Mouse (Mus musculus): ENCODE measurements at regions not wholly inside any gene's neighbourhood (a gene's known extent, or its start where the extent isn't known, plus 50 kb on each side); places are given as distances from the start of the nearest gene placed in this dataset.

GRCm38 (mm10) chr19:26974576-26975204 lies 89.0 kb downstream of the Gm815 start:
- no peak for ATAC-seq
- Histone ChIP-seq H3K36me3 (ENCODE audit: control insufficient read depth, insufficient read depth, low read length) (no peaks in the 10 kb centered on the region), H3K27ac (ENCODE audit: low read depth, low read length) (no peak overlapping the region), H3K4me3 (ENCODE audit: low read length) (no peak overlapping the region), H3K4me2 (ENCODE audit: low read length) (no peak overlapping the region), H3K4me1 (ENCODE audit: control insufficient read depth, insufficient read depth, low read depth, low read length) (peaks cover 6% of the 10 kb centered on the region), H3K27me3 (replicated peaks; ENCODE audit: control insufficient read depth, insufficient read depth, low read length) (no peaks in the 10 kb centered on the region), H3K9ac (ENCODE audit: low read depth, low read length) (no peak overlapping the region), H3K9me3 (ENCODE audit: control insufficient read depth, low read length) (no peaks in the 10 kb centered on the region)
- 90% methylated on average over 3 of the region's 3 CpGs for WGBS

DNA sequence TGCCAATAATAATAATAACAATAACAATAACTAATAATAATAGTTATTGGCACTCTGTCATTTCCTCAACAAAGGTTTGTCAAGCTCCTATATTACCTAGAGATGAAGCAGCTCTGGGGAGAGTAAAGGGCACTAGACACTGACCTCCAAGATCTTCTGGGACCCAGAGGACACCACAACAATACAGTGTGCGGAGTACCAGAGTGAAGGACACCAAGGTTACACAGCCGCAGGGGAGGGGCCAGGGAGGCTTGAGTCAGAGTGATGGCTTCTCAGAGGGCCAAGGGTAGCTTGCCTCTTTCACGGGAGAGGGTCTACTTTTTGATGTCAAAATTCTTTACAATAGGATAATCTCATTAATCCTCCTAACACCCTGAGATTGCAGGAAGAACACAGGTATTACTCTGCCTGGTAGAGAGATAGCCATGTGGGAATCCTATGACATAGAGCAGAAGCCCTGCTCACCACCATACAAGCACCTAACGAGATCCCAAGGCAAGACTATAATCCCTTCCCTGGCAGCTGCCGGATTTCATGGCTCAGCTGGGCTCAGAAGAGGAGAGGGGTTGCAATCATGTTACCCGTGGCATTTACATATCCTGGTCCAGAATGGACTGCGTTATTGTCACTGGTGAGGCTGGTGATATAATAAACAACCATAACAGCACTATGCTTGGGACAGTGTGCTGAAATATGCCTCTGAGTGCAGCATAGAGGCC lies 91.1 kb downstream of the Gm815 start:
- no peak overlapping the region for H3K9ac ChIP-seq (ENCODE audit: low read depth, low read length)
- no peak overlapping the region for H3K4me2 ChIP-seq (ENCODE audit: low read length)
- H3K4me1 ChIP-seq (ENCODE audit: control insufficient read depth, insufficient read depth, low read depth, low read length) = peaks cover 6% of the 10 kb centered on the region
- 47% methylated on average over 7 of the region's 7 CpGs for WGBS
- H3K27ac ChIP-seq (ENCODE audit: low read depth, low read length) = no peak overlapping the region
- no peaks in the 10 kb centered on the region for H3K9me3 ChIP-seq (ENCODE audit: control insufficient read depth, low read length)
- H3K4me3 ChIP-seq (ENCODE audit: low read length) = no peak overlapping the region
- H3K27me3 ChIP-seq (replicated peaks; ENCODE audit: control insufficient read depth, insufficient read depth, low read length) = no peaks in the 10 kb centered on the region
- ATAC-seq = no peak
- no peaks in the 10 kb centered on the region for H3K36me3 ChIP-seq (ENCODE audit: control insufficient read depth, insufficient read depth, low read length)

- Histone ChIP-seq H3K4me3 (ENCODE audit: low read length) (no peak overlapping the region), H3K9me3 (ENCODE audit: control insufficient read depth, low read length) (no peaks in the 10 kb centered on the region), H3K27me3 (replicated peaks; ENCODE audit: control insufficient read depth, insufficient read depth, low read length) (no peaks in the 10 kb centered on the region), H3K9ac (ENCODE audit: low read depth, low read length) (no peak overlapping the region), H3K27ac (ENCODE audit: low read depth, low read length) (no peak overlapping the region), H3K4me1 (ENCODE audit: control insufficient read depth, insufficient read depth, low read depth, low read length) (peaks cover 6% of the 10 kb centered on the region), H3K36me3 (ENCODE audit: control insufficient read depth, insufficient read depth, low read length) (no peaks in the 10 kb centered on the region), H3K4me2 (ENCODE audit: low read length) (peak overlapping the region; percentile 13; the same call in 1 of the 2 replicates)
- peak; percentile 81 for ATAC-seq
- WGBS = 19% methylated on average over 14 of the region's 14 CpGs
These were observed 92.4 kb downstream of the Gm815 start for GRCm38 (mm10) chr19:26977887-26978639.

DNA sequence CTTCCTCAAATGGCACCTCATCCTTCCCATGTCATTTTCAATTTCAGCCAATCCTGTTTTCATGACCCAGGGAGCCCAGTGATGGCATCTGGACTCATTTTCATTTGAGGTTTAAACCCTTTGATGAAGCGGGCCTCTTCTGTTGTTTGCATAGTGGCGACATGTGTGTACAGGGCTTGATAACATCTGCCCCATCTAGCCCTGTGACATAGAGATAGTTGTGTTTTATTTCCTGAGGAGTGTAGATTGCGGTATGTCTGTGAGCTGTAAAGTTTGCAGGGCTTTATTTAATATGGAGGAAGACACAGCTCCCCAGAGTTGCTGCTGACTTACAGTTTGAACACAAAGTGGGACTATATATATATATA lies 92.9 kb downstream of the Gm815 start:
- Histone ChIP-seq H3K4me3 (ENCODE audit: low read length) (no peak overlapping the region), H3K9me3 (ENCODE audit: control insufficient read depth, low read length) (no peaks in the 10 kb centered on the region), H3K9ac (ENCODE audit: low read depth, low read length) (no peak overlapping the region), H3K4me2 (ENCODE audit: low read length) (no peak overlapping the region), H3K27me3 (replicated peaks; ENCODE audit: control insufficient read depth, insufficient read depth, low read length) (no peaks in the 10 kb centered on the region), H3K4me1 (ENCODE audit: control insufficient read depth, insufficient read depth, low read depth, low read length) (peaks cover 6% of the 10 kb centered on the region), H3K36me3 (ENCODE audit: control insufficient read depth, insufficient read depth, low read length) (no peaks in the 10 kb centered on the region), H3K27ac (ENCODE audit: low read depth, low read length) (no peak overlapping the region)
- no peak for ATAC-seq
- WGBS = 53% methylated on average over 3 of the region's 3 CpGs

DNA sequence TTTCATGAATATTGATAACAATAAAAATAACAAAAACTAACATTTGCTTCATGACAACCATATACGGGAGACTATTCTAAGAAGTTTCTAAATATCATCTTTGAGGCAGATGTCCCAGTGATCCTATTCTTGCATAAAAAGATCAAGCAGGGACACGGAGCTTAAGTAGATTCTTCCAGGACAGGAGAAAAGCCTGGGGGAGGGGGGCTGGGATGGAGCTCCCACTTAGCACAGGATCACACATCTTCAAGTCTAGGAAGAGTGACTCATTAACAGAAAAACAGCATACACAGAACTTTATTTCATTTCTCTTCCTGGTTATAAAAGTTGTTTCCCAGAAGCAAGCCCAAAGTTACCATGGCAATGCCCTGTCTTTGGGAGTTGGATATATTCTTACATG lies 93.6 kb downstream of the Gm815 start:
- no peak overlapping the region for H3K9ac ChIP-seq (ENCODE audit: low read depth, low read length)
- no peak overlapping the region for H3K27ac ChIP-seq (ENCODE audit: low read depth, low read length)
- no peaks in the 10 kb centered on the region for H3K9me3 ChIP-seq (ENCODE audit: control insufficient read depth, low read length)
- no peak for ATAC-seq
- H3K4me1 ChIP-seq (ENCODE audit: control insufficient read depth, insufficient read depth, low read depth, low read length) = peaks cover 6% of the 10 kb centered on the region
- no peaks in the 10 kb centered on the region for H3K27me3 ChIP-seq (replicated peaks; ENCODE audit: control insufficient read depth, insufficient read depth, low read length)
- H3K4me3 ChIP-seq (ENCODE audit: low read length) = no peak overlapping the region
- H3K4me2 ChIP-seq (ENCODE audit: low read length) = no peak overlapping the region
- WGBS = 77% methylated on average over 2 of the region's 2 CpGs
- H3K36me3 ChIP-seq (ENCODE audit: control insufficient read depth, insufficient read depth, low read length) = no peaks in the 10 kb centered on the region

- H3K4me1 ChIP-seq (ENCODE audit: control insufficient read depth, insufficient read depth, low read depth, low read length) = no peaks in the 10 kb centered on the region
- no peak overlapping the region for H3K9ac ChIP-seq (ENCODE audit: low read depth, low read length)
- no peak overlapping the region for H3K4me3 ChIP-seq (ENCODE audit: low read length)
- WGBS = 94% methylated on average over 1 of the region's 1 CpGs
- no peaks in the 10 kb centered on the region for H3K27me3 ChIP-seq (replicated peaks; ENCODE audit: control insufficient read depth, insufficient read depth, low read length)
- no peak overlapping the region for H3K4me2 ChIP-seq (ENCODE audit: low read length)
- no peak overlapping the region for H3K27ac ChIP-seq (ENCODE audit: low read depth, low read length)
- H3K36me3 ChIP-seq (ENCODE audit: control insufficient read depth, insufficient read depth, low read length) = no peaks in the 10 kb centered on the region
- H3K9me3 ChIP-seq (ENCODE audit: control insufficient read depth, low read length) = no peaks in the 10 kb centered on the region
- ATAC-seq = no peak
These were observed 101.0 kb downstream of the Gm815 start for GRCm38 (mm10) chr19:26986672-26987071.

GRCm38 (mm10) chr19:26987197-26987596 lies 101.5 kb downstream of the Gm815 start:
- H3K9me3 ChIP-seq (ENCODE audit: control insufficient read depth, low read length) = no peaks in the 10 kb centered on the region

DNA sequence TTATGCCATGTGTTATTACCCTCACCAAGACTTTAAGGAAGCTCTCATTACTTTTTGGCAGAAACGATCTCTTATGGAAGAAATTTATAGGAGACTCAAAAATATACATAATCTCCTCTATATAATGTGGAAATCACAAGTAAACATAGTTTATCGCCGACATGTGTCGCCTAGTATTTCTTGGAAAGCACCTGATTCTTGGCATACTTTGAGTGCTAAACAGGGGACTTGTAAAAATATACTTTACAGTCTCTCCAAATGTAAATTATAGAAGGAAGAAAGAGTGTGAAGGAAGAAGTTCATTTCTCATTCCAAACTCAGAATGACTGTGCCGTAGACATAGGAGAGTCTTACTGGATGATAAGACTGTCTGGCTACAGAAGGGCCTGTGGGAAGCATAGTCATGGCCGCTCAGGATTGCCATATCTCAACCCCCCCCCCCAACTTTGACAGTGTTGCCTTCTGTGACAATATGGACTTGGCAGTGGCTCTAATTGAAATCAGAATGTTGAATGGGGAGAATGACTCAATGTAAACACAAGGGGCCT lies 102.3 kb downstream of the Gm815 start:
- Histone ChIP-seq H3K9ac (ENCODE audit: low read depth, low read length) (no peak overlapping the region), H3K27ac (ENCODE audit: low read depth, low read length) (no peak overlapping the region), H3K4me1 (ENCODE audit: control insufficient read depth, insufficient read depth, low read depth, low read length) (no peaks in the 10 kb centered on the region), H3K9me3 (ENCODE audit: control insufficient read depth, low read length) (no peaks in the 10 kb centered on the region), H3K36me3 (ENCODE audit: control insufficient read depth, insufficient read depth, low read length) (no peaks in the 10 kb centered on the region), H3K4me3 (ENCODE audit: low read length) (no peak overlapping the region), H3K4me2 (ENCODE audit: low read length) (no peak overlapping the region), H3K27me3 (replicated peaks; ENCODE audit: control insufficient read depth, insufficient read depth, low read length) (no peaks in the 10 kb centered on the region)
- ATAC-seq = no peak
- 94% methylated on average over 6 of the region's 6 CpGs for WGBS

More at GRCm38 (mm10) chr19:26987197-26987596, 101.5 kb downstream of the Gm815 start:
- no peak overlapping the region for H3K27ac ChIP-seq (ENCODE audit: low read depth, low read length)
- no peak overlapping the region for H3K9ac ChIP-seq (ENCODE audit: low read depth, low read length)
- no peaks in the 10 kb centered on the region for H3K36me3 ChIP-seq (ENCODE audit: control insufficient read depth, insufficient read depth, low read length)
- ATAC-seq = no peak
- no peak overlapping the region for H3K4me3 ChIP-seq (ENCODE audit: low read length)
- H3K4me1 ChIP-seq (ENCODE audit: control insufficient read depth, insufficient read depth, low read depth, low read length) = no peaks in the 10 kb centered on the region
- no peaks in the 10 kb centered on the region for H3K27me3 ChIP-seq (replicated peaks; ENCODE audit: control insufficient read depth, insufficient read depth, low read length)
- H3K4me2 ChIP-seq (ENCODE audit: low read length) = no peak overlapping the region
- WGBS = 71% methylated on average over 3 of the region's 3 CpGs
